Mouse (Mus musculus): ENCODE measurements around the gene Prss50. TPM values are rescaled to one million over a fixed set of nuclear protein-coding genes. Genes with fewer than 3 reads are reported as not detected.

The Prss50 gene
- polyA plus RNA-seq, 1 experiment from 2014 or later: not detected

- Histone ChIP-seq H3K9ac (ENCODE audit: low read depth, low read length) (no peak overlapping the region), H3K9me3 (ENCODE audit: control insufficient read depth, low read length) (no peaks in the 10 kb centered on the region), H3K4me1 (ENCODE audit: control insufficient read depth, insufficient read depth, low read length) (peaks cover 4% of the 10 kb centered on the region; the same call in 1 of the 2 replicates), H3K4me3 (ENCODE audit: low read depth, low read length) (no peak overlapping the region), H3K27me3 (replicated peaks; ENCODE audit: control insufficient read depth, insufficient read depth, low read length) (peaks cover 12% of the 10 kb centered on the region), H3K27ac (replicated peaks; ENCODE audit: low read depth, low read length) (no peak overlapping the region), H3K36me3 (ENCODE audit: control insufficient read depth, insufficient read depth, low read length) (no peaks in the 10 kb centered on the region), H3K4me2 (ENCODE audit: low read depth, low read length) (no peak overlapping the region)
- ATAC-seq (ENCODE audit: low read depth): no peak
- DNase-seq (ENCODE audit: low spot score): no peak
- WGBS: 25% methylated on average over 5 of the region's 5 CpGs
Observed at GRCm38 (mm10) chr9:110858523-110858922, 756 bp downstream of the Prss50 start.

GRCm38 (mm10) chr9:110858967-110859596 is 1.3 kb downstream of the Prss50 start:
- WGBS: 81% methylated on average over 5 of the region's 5 CpGs
- no peak for ATAC-seq (ENCODE audit: low read depth)
- no peak overlapping the region for H3K9ac ChIP-seq (ENCODE audit: low read depth, low read length)
- H3K27ac ChIP-seq (replicated peaks; ENCODE audit: low read depth, low read length): no peak overlapping the region
- DNase-seq (ENCODE audit: low spot score): no peak
- no peaks in the 10 kb centered on the region for H3K36me3 ChIP-seq (ENCODE audit: control insufficient read depth, insufficient read depth, low read length)
- peaks cover 4% of the 10 kb centered on the region; the same call in 1 of the 2 replicates for H3K4me1 ChIP-seq (ENCODE audit: control insufficient read depth, insufficient read depth, low read length)
- no peak overlapping the region for H3K4me3 ChIP-seq (ENCODE audit: low read depth, low read length)
- no peak overlapping the region for H3K4me2 ChIP-seq (ENCODE audit: low read depth, low read length)
- H3K9me3 ChIP-seq (ENCODE audit: control insufficient read depth, low read length): no peaks in the 10 kb centered on the region
- H3K27me3 ChIP-seq (replicated peaks; ENCODE audit: control insufficient read depth, insufficient read depth, low read length): peaks cover 12% of the 10 kb centered on the region

GRCm38 (mm10) chr9:110871030-110871429 is 13.3 kb downstream of the Prss50 start:
- DNase-seq (ENCODE audit: low spot score) (no peak), ATAC-seq (ENCODE audit: low read depth) (no peak)
- no peak overlapping the region for H3K9ac ChIP-seq (ENCODE audit: low read depth, low read length)
- peaks cover 19% of the 10 kb centered on the region for H3K4me1 ChIP-seq (ENCODE audit: control insufficient read depth, insufficient read depth, low read length)
- H3K9me3 ChIP-seq (ENCODE audit: control insufficient read depth, low read length): no peaks in the 10 kb centered on the region
- H3K36me3 ChIP-seq (ENCODE audit: control insufficient read depth, insufficient read depth, low read length): no peaks in the 10 kb centered on the region
- H3K4me3 ChIP-seq (ENCODE audit: low read depth, low read length): no peak overlapping the region
- peaks cover 20% of the 10 kb centered on the region for H3K27me3 ChIP-seq (replicated peaks; ENCODE audit: control insufficient read depth, insufficient read depth, low read length)
- no peak overlapping the region for H3K27ac ChIP-seq (replicated peaks; ENCODE audit: low read depth, low read length)
- H3K4me2 ChIP-seq (ENCODE audit: low read depth, low read length): no peak overlapping the region
- WGBS: 20% methylated on average over 7 of the region's 7 CpGs

- peak overlapping the region; percentile 22; the same call in 1 of the 2 replicates for H3K9ac ChIP-seq (ENCODE audit: low read depth, low read length)
- no peaks in the 10 kb centered on the region for H3K36me3 ChIP-seq (ENCODE audit: control insufficient read depth, insufficient read depth, low read length)
- H3K4me3 ChIP-seq (ENCODE audit: low read depth, low read length): peak overlapping the region; percentile 22
- H3K9me3 ChIP-seq (ENCODE audit: control insufficient read depth, low read length): no peaks in the 10 kb centered on the region
- peak; percentile 23; the same call in 1 of the 2 replicates for ATAC-seq (ENCODE audit: low read depth)
- peak overlapping the region; percentile 54 for H3K4me2 ChIP-seq (ENCODE audit: low read depth, low read length)
- DNase-seq (ENCODE audit: low spot score): peak; percentile 61
- H3K27me3 ChIP-seq (replicated peaks; ENCODE audit: control insufficient read depth, insufficient read depth, low read length): peaks cover 20% of the 10 kb centered on the region
- peaks cover 19% of the 10 kb centered on the region for H3K4me1 ChIP-seq (ENCODE audit: control insufficient read depth, insufficient read depth, low read length)
- 7% methylated on average over 39 of the region's 40 CpGs for WGBS
- H3K27ac ChIP-seq (replicated peaks; ENCODE audit: low read depth, low read length): no peak overlapping the region
Observed at GRCm38 (mm10) chr9:110873681-110874659, 16.2 kb downstream of the Prss50 start.

GRCm38 (mm10) chr9:110874660-110875191 is 17.0 kb downstream of the Prss50 start:
- H3K9me3 ChIP-seq (ENCODE audit: control insufficient read depth, low read length): no peaks in the 10 kb centered on the region
- no peak overlapping the region for H3K9ac ChIP-seq (ENCODE audit: low read depth, low read length)
- H3K27ac ChIP-seq (replicated peaks; ENCODE audit: low read depth, low read length): no peak overlapping the region
- H3K4me1 ChIP-seq (ENCODE audit: control insufficient read depth, insufficient read depth, low read length): peaks cover 24% of the 10 kb centered on the region
- no peaks in the 10 kb centered on the region for H3K36me3 ChIP-seq (ENCODE audit: control insufficient read depth, insufficient read depth, low read length)
- no peak overlapping the region for H3K4me2 ChIP-seq (ENCODE audit: low read depth, low read length)
- H3K27me3 ChIP-seq (replicated peaks; ENCODE audit: control insufficient read depth, insufficient read depth, low read length): peaks cover 20% of the 10 kb centered on the region
- ATAC-seq (ENCODE audit: low read depth): peak; percentile 27; the same call in 1 of the 2 replicates
- 15% methylated on average over 3 of the region's 3 CpGs for WGBS
- no peak overlapping the region for H3K4me3 ChIP-seq (ENCODE audit: low read depth, low read length)
- DNase-seq (ENCODE audit: low spot score): peak; percentile 32

- 39% methylated on average over 3 of the region's 6 CpGs for WGBS
- no peak overlapping the region for H3K27ac ChIP-seq (replicated peaks; ENCODE audit: low read depth, low read length)
- peak; percentile 39; the same call in 1 of the 2 replicates for ATAC-seq (ENCODE audit: low read depth)
Observed at GRCm38 (mm10) chr9:110875288-110875695, 17.5 kb downstream of the Prss50 start.

GRCm38 (mm10) chr9:110877353-110877752 is 19.6 kb downstream of the Prss50 start:
- Histone ChIP-seq H3K4me1 (ENCODE audit: control insufficient read depth, insufficient read depth, low read length) (peaks cover 30% of the 10 kb centered on the region), H3K9me3 (ENCODE audit: control insufficient read depth, low read length) (no peaks in the 10 kb centered on the region), H3K4me2 (ENCODE audit: low read depth, low read length) (no peak overlapping the region), H3K4me3 (ENCODE audit: low read depth, low read length) (no peak overlapping the region), H3K27ac (replicated peaks; ENCODE audit: low read depth, low read length) (no peak overlapping the region), H3K36me3 (ENCODE audit: control insufficient read depth, insufficient read depth, low read length) (no peaks in the 10 kb centered on the region), H3K27me3 (replicated peaks; ENCODE audit: control insufficient read depth, insufficient read depth, low read length) (peaks cover 33% of the 10 kb centered on the region), H3K9ac (ENCODE audit: low read depth, low read length) (no peak overlapping the region)
- DNase-seq (ENCODE audit: low spot score) (no peak), ATAC-seq (ENCODE audit: low read depth) (no peak)
- 81% methylated on average over 1 of the region's 1 CpGs for WGBS

More at GRCm38 (mm10) chr9:110875288-110875695, 17.5 kb downstream of the Prss50 start:
- no peak overlapping the region for H3K9ac ChIP-seq (ENCODE audit: low read depth, low read length)
- no peak overlapping the region for H3K4me2 ChIP-seq (ENCODE audit: low read depth, low read length)
- no peaks in the 10 kb centered on the region for H3K9me3 ChIP-seq (ENCODE audit: control insufficient read depth, low read length)
- no peak for DNase-seq (ENCODE audit: low spot score)
- H3K4me3 ChIP-seq (ENCODE audit: low read depth, low read length): no peak overlapping the region
- peaks cover 25% of the 10 kb centered on the region for H3K4me1 ChIP-seq (ENCODE audit: control insufficient read depth, insufficient read depth, low read length)
- peaks cover 20% of the 10 kb centered on the region for H3K27me3 ChIP-seq (replicated peaks; ENCODE audit: control insufficient read depth, insufficient read depth, low read length)
- H3K36me3 ChIP-seq (ENCODE audit: control insufficient read depth, insufficient read depth, low read length): no peaks in the 10 kb centered on the region

- Histone ChIP-seq H3K4me1 (ENCODE audit: control insufficient read depth, insufficient read depth, low read length) (peaks cover 30% of the 10 kb centered on the region), H3K4me3 (ENCODE audit: low read depth, low read length) (no peak overlapping the region), H3K9ac (ENCODE audit: low read depth, low read length) (no peak overlapping the region), H3K36me3 (ENCODE audit: control insufficient read depth, insufficient read depth, low read length) (no peaks in the 10 kb centered on the region), H3K27me3 (replicated peaks; ENCODE audit: control insufficient read depth, insufficient read depth, low read length) (peaks cover 28% of the 10 kb centered on the region), H3K4me2 (ENCODE audit: low read depth, low read length) (no peak overlapping the region), H3K9me3 (ENCODE audit: control insufficient read depth, low read length) (no peaks in the 10 kb centered on the region), H3K27ac (replicated peaks; ENCODE audit: low read depth, low read length) (no peak overlapping the region)
- DNase-seq (ENCODE audit: low spot score) (no peak), ATAC-seq (ENCODE audit: low read depth) (no peak)
- WGBS: 74% methylated on average over 5 of the region's 5 CpGs
Observed at GRCm38 (mm10) chr9:110877888-110878287, 20.1 kb downstream of the Prss50 start.

All from embryonic facial prominence, embryonic 14.5 days (tissue).